Mouse (Mus musculus): ENCODE data around the gene Prps1l1. TPM values are rescaled to one million over a fixed set of nuclear protein-coding genes. Genes with fewer than 3 reads are reported as not detected.

Prps1l1 gene
- polyA plus RNA-seq, 1 experiment = not detected

GRCm38 (mm10) chr12:34998778-34999467 lies 14.4 kb downstream of the Prps1l1 start:
- TF ChIP-seq POLR2A (IDR thresholded peaks at IDR 0.05; ENCODE audit: extremely low read depth, insufficient read depth, low read length) (no peak), CTCF (IDR thresholded peaks at IDR 0.05; ENCODE audit: extremely low read depth, insufficient read depth, low read length) (no peak)
- H3K4me1 ChIP-seq (ENCODE audit: control insufficient read depth, insufficient read depth, low read length) = no peaks in the 10 kb centered on the region
- no peak overlapping the region for H3K4me3 ChIP-seq (ENCODE audit: insufficient read depth, low read length)
- H3K27ac ChIP-seq (ENCODE audit: insufficient read depth, low read length) = no peak overlapping the region

- Histone ChIP-seq H3K27ac (ENCODE audit: insufficient read depth, low read length) (no peak overlapping the region), H3K4me1 (ENCODE audit: control insufficient read depth, insufficient read depth, low read length) (no peaks in the 10 kb centered on the region), H3K4me3 (ENCODE audit: insufficient read depth, low read length) (no peak overlapping the region)
- TF ChIP-seq POLR2A (IDR thresholded peaks at IDR 0.05; ENCODE audit: extremely low read depth, insufficient read depth, low read length) (no peak), CTCF (IDR thresholded peaks at IDR 0.05; ENCODE audit: extremely low read depth, insufficient read depth, low read length) (no peak)
These were observed 15.8 kb downstream of the Prps1l1 start for GRCm38 (mm10) chr12:35000323-35000722.

DNA sequence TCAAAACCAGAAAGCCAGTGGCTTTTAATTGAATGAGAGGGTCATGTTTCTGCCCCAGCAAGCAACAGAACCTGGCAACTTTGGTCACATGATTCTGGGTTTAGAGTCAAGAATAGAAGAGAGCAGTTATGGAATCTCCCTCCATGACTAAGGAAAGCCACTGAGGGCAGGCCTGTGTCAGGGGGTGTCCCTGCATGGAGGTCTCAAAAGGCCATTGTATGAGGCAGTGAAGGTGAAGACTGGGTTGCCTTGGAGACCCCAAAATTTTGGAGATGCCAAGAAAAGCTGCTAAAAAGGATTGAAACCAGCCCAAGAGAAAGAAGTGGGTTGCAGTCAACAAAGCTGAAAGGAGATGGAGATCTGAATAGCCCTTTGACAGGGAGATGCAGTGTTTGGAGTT lies 21.2 kb downstream of the Prps1l1 start:
- no peak overlapping the region for H3K27ac ChIP-seq (ENCODE audit: insufficient read depth, low read length)
- no peaks in the 10 kb centered on the region for H3K4me1 ChIP-seq (ENCODE audit: control insufficient read depth, insufficient read depth, low read length)
- no peak overlapping the region for H3K4me3 ChIP-seq (ENCODE audit: insufficient read depth, low read length)
- TF ChIP-seq CTCF (IDR thresholded peaks at IDR 0.05; ENCODE audit: extremely low read depth, insufficient read depth, low read length) (no peak), POLR2A (IDR thresholded peaks at IDR 0.05; ENCODE audit: extremely low read depth, insufficient read depth, low read length) (no peak)

- Histone ChIP-seq H3K4me1 (ENCODE audit: control insufficient read depth, insufficient read depth, low read length) (no peaks in the 10 kb centered on the region), H3K4me3 (ENCODE audit: insufficient read depth, low read length) (no peak overlapping the region)
- TF ChIP-seq CTCF (IDR thresholded peaks at IDR 0.05; ENCODE audit: extremely low read depth, insufficient read depth, low read length) = no peak
- TF ChIP-seq POLR2A (IDR thresholded peaks at IDR 0.05; ENCODE audit: extremely low read depth, insufficient read depth, low read length) = no peak
These were observed 23.3 kb downstream of the Prps1l1 start for GRCm38 (mm10) chr12:35007851-35008250.

DNA sequence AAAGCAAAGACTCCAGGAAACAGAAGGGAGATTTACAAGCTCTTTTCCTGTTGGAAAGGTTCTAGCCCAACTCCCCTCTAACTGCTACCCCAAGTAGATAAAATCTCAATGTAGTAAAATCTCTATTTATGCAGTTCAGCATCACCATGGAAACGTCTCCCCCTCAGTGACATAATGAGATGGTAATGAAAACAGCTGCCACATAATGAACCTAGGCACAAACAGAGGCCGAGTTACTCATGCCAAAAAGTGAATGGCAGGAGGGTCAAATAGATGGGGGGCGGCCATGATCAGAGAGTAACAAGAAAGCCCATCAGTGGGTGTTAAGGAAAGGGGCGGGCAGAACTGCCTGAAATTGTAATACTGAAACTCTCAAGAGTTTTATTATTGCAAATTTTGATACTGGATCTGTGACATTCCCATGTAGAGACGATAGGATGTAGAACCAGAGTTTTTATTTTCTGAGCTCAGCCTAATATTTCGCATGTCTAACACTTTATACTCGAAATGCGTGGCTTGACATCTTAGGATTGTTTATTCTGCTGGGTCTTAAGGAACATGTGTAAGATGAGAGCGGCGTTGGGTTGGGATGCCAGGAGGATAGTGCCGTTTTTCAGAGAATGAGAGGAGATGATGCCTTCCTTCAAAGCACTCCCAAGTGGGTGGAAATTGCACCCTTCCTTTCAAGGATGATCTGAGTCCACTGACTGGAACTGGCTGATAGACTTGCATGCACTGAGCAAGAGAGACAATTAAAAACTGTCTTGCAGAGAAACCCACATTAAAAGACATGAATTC lies 24.0 kb downstream of the Prps1l1 start:
- TF ChIP-seq CTCF (IDR thresholded peaks at IDR 0.05; ENCODE audit: extremely low read depth, insufficient read depth, low read length) = no peak
- H3K27ac ChIP-seq (ENCODE audit: insufficient read depth, low read length) = no peak overlapping the region
- H3K4me3 ChIP-seq (ENCODE audit: insufficient read depth, low read length) = no peak overlapping the region
- no peaks in the 10 kb centered on the region for H3K4me1 ChIP-seq (ENCODE audit: control insufficient read depth, insufficient read depth, low read length)

More at GRCm38 (mm10) chr12:35007851-35008250, 23.3 kb downstream of the Prps1l1 start:
- H3K27ac ChIP-seq (ENCODE audit: insufficient read depth, low read length) = no peak overlapping the region

DNA sequence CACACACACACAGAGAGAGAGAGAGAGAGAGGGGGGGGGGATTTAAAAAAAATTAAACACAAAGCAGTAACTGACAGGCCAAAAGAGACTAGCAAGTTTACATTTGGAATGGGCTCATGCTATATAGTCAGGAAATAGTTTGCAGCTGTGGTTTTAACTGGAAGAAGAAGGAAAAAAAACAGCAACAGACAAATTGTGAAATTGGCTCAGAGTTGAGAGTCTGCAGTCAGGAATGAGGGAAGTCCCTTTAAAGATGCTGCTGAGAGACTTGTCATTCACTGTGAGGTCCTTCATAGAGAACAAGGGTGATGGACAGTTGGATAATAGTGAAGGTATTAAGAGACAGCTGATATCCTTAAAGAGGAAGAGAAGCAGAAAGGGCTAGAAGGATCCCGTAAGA lies 26.9 kb downstream of the Prps1l1 start:
- no peaks in the 10 kb centered on the region for H3K4me1 ChIP-seq (ENCODE audit: control insufficient read depth, insufficient read depth, low read length)
- H3K27ac ChIP-seq (ENCODE audit: insufficient read depth, low read length) = no peak overlapping the region
- H3K4me3 ChIP-seq (ENCODE audit: insufficient read depth, low read length) = no peak overlapping the region
- TF ChIP-seq CTCF (IDR thresholded peaks at IDR 0.05; ENCODE audit: extremely low read depth, insufficient read depth, low read length) = no peak
- no peak for TF ChIP-seq POLR2A (IDR thresholded peaks at IDR 0.05; ENCODE audit: extremely low read depth, insufficient read depth, low read length)

DNA sequence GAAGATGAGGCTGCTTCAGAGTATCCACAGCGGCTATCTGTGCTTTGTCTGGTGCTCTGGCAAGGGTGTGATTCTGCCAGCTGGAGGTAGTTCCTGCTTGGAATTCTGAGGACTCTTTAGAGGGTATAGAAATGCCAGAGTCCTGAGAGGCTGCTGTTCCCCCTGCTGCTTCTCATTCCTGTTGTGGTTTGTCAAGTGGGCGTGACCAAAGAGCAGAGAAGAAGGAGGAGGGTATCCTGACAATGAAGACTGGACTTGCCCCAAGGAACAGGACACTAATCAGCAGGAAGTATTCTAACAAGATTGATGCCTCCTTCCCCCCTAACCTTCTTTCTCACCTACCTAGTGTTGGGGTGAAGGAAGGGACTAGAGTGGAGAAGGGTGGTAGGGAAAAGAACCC lies 29.4 kb downstream of the Prps1l1 start:
- H3K4me1 ChIP-seq (ENCODE audit: control insufficient read depth, insufficient read depth, low read length) = no peaks in the 10 kb centered on the region
- H3K4me3 ChIP-seq (ENCODE audit: insufficient read depth, low read length) = no peak overlapping the region
- H3K27ac ChIP-seq (ENCODE audit: insufficient read depth, low read length) = no peak overlapping the region
- TF ChIP-seq POLR2A (IDR thresholded peaks at IDR 0.05; ENCODE audit: extremely low read depth, insufficient read depth, low read length) (no peak), CTCF (IDR thresholded peaks at IDR 0.05; ENCODE audit: extremely low read depth, insufficient read depth, low read length) (no peak)

DNA sequence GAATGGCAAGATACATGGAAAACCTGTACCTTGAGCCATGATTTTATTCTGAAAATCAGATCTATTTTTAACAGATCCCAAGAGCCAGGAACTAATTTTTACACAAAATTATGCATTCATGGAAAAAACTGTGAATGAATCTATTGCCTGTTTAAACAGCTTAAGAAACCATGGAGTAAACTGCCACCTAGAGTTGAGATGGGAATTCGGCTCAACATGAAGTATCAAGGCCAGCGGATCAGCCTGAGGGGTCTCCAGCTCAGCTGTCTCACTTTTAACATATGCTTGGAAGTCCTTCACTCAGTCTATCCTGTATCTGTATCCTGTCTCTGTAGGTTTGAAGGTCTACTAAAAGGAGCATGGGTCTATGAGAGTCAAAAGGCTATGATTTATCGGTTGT lies 31.5 kb downstream of the Prps1l1 start:
- TF ChIP-seq POLR2A (IDR thresholded peaks at IDR 0.05; ENCODE audit: extremely low read depth, insufficient read depth, low read length) (no peak), CTCF (IDR thresholded peaks at IDR 0.05; ENCODE audit: extremely low read depth, insufficient read depth, low read length) (peak; percentile 57; the same call in 1 of the 2 replicates)
- no peak overlapping the region for H3K27ac ChIP-seq (ENCODE audit: insufficient read depth, low read length)
- no peak overlapping the region for H3K4me3 ChIP-seq (ENCODE audit: insufficient read depth, low read length)
- H3K4me1 ChIP-seq (ENCODE audit: control insufficient read depth, insufficient read depth, low read length) = no peaks in the 10 kb centered on the region

GRCm38 (mm10) chr12:35016481-35017250 lies 32.1 kb downstream of the Prps1l1 start:
- Histone ChIP-seq H3K4me1 (ENCODE audit: control insufficient read depth, insufficient read depth, low read length) (no peaks in the 10 kb centered on the region), H3K4me3 (ENCODE audit: insufficient read depth, low read length) (no peak overlapping the region), H3K27ac (ENCODE audit: insufficient read depth, low read length) (no peak overlapping the region)
- no peak for TF ChIP-seq POLR2A (IDR thresholded peaks at IDR 0.05; ENCODE audit: extremely low read depth, insufficient read depth, low read length)
- no peak for TF ChIP-seq CTCF (IDR thresholded peaks at IDR 0.05; ENCODE audit: extremely low read depth, insufficient read depth, low read length)
